Mouse (Mus musculus): ENCODE data around the gene Pdcd11.

Pdcd11 gene

GRCm38 (mm10) chr19:47168793-47169412 lies 78.3 kb downstream of the Pdcd11 start:
- DNase-seq (ENCODE audit: low read depth, low spot score) = peak; percentile 54

- peak; percentile 25 for DNase-seq (ENCODE audit: low read depth, low spot score)
Observed at GRCm38 (mm10) chr19:47174515-47174914, 83.9 kb downstream of the Pdcd11 start.

GRCm38 (mm10) chr19:47175472-47175871 lies 84.9 kb downstream of the Pdcd11 start:
- DNase-seq (ENCODE audit: low read depth, low spot score) = no peak

GRCm38 (mm10) chr19:47176916-47177505 lies 86.4 kb downstream of the Pdcd11 start:
- DNase-seq (ENCODE audit: low read depth, low spot score) = no peak

- DNase-seq (ENCODE audit: low read depth, low spot score) = peak; percentile 23
Observed at GRCm38 (mm10) chr19:47178001-47178400, 87.4 kb downstream of the Pdcd11 start.

GRCm38 (mm10) chr19:47178431-47179271 lies 88.1 kb downstream of the Pdcd11 start, which contains the start of gene Neurl1a:
Gene Neurl1a (plus strand): TSS chr19:47178820.
- DNase-seq (ENCODE audit: low read depth, low spot score) = no peak

- DNase-seq (ENCODE audit: low read depth, low spot score) = no peak
Observed at GRCm38 (mm10) chr19:47179272-47179809, 88.8 kb downstream of the Pdcd11 start.

GRCm38 (mm10) chr19:47180011-47180410 lies 89.4 kb downstream of the Pdcd11 start:
- no peak for DNase-seq (ENCODE audit: low read depth, low spot score)
